Mouse (Mus musculus): ENCODE data around the gene Fubp3. TPM values are rescaled to one million over a fixed set of nuclear protein-coding genes. Genes with fewer than 3 reads are reported as not detected.
"Not testable (repeated sequence)": the region's sequence is repeated elsewhere in the genome, so short reads cannot be mapped to it uniquely, and the experiment has no call there.

Gene Fubp3
- polyA plus RNA-seq, 1 experiment = 20.4 TPM

GRCm38 (mm10) chr2:31537054-31537453 lies 35.4 kb upstream of the Fubp3 start:
- H3K4me3 ChIP-seq = no peak overlapping the region
- H3K27me3 ChIP-seq (ENCODE audit: control insufficient read depth, insufficient read depth, insufficient read length) = peaks cover 7% of the 10 kb centered on the region
- H3K79me2 ChIP-seq (ENCODE audit: control insufficient read depth, insufficient read depth) = no peaks in the 10 kb centered on the region
- TF ChIP-seq POLR2A (IDR thresholded peaks at IDR 0.05; ENCODE audit: insufficient read length, low read depth) = no peak
- TF ChIP-seq MYOD1 (IDR thresholded peaks at IDR 0.05; ENCODE audit: control insufficient read depth in 1 of 3, insufficient read length in 2 of 3, low read depth in 2 of 3) = peak in 1 of 3 experiments; percentile 54
- TF ChIP-seq MYOG (IDR thresholded peaks at IDR 0.05; ENCODE audit: control insufficient read depth in 1 of 3, insufficient read depth in 1 of 3, insufficient read length in 2 of 3, low read depth in 2 of 3) = peak; percentile 6 to 60 (median 36)
- no peaks in the 10 kb centered on the region for H3K36me3 ChIP-seq (ENCODE audit: control insufficient read depth, insufficient read depth)
- H3ac ChIP-seq (ENCODE audit: control insufficient read depth, insufficient read length) = no peak overlapping the region
- H3K4me2 ChIP-seq (ENCODE audit: low read depth) = peak overlapping the region; percentile 13

GRCm38 (mm10) chr2:31538745-31539144 lies 33.7 kb upstream of the Fubp3 start:
- TF ChIP-seq MAX (IDR thresholded peaks at IDR 0.05; ENCODE audit: low read depth) = no peak
- no peak for TF ChIP-seq E2F4 (IDR thresholded peaks at IDR 0.05; ENCODE audit: insufficient read depth)
- TF ChIP-seq POLR2AphosphoS2 (IDR thresholded peaks at IDR 0.05; ENCODE audit: insufficient read length, low read depth) = no peak
- no peak for TF ChIP-seq SRF (IDR thresholded peaks at IDR 0.05; ENCODE audit: control insufficient read depth, insufficient read length, low read depth)
- TF ChIP-seq MYOG (IDR thresholded peaks at IDR 0.05; ENCODE audit: control insufficient read depth in 1 of 3, insufficient read depth in 1 of 3, insufficient read length in 2 of 3, low read depth in 2 of 3) = peak in 1 of 3 experiments; percentile 82
- no peak for TF ChIP-seq CEBPB (IDR thresholded peaks at IDR 0.05; ENCODE audit: insufficient read depth, poor library complexity, severe bottlenecking)
- peak in 2 of 3 experiments; percentile 12 to 87 for TF ChIP-seq MYOD1 (IDR thresholded peaks at IDR 0.05; ENCODE audit: control insufficient read depth in 1 of 3, insufficient read length in 2 of 3, low read depth in 2 of 3)
- TF ChIP-seq POLR2A (IDR thresholded peaks at IDR 0.05; ENCODE audit: insufficient read length, low read depth) = no peak
- H3K79me2 ChIP-seq (ENCODE audit: control insufficient read depth, insufficient read depth) = no peaks in the 10 kb centered on the region
- no peaks in the 10 kb centered on the region for H3K36me3 ChIP-seq (ENCODE audit: control insufficient read depth, insufficient read depth)
- no peak overlapping the region for H3ac ChIP-seq (ENCODE audit: control insufficient read depth, insufficient read length)
- H3K4me3 ChIP-seq = no peak overlapping the region
- H3K27me3 ChIP-seq (ENCODE audit: control insufficient read depth, insufficient read depth, insufficient read length) = peaks cover 8% of the 10 kb centered on the region
- H3K4me2 ChIP-seq (ENCODE audit: low read depth) = no peak overlapping the region

GRCm38 (mm10) chr2:31541581-31541980 lies 30.9 kb upstream of the Fubp3 start:
- H3K36me3 ChIP-seq (ENCODE audit: control insufficient read depth, insufficient read depth) = no peaks in the 10 kb centered on the region
- TF ChIP-seq REST (IDR thresholded peaks at IDR 0.05; ENCODE audit: insufficient read depth, insufficient read length) (no peak), CEBPB (IDR thresholded peaks at IDR 0.05; ENCODE audit: insufficient read depth, poor library complexity, severe bottlenecking) (no peak), POLR2A (IDR thresholded peaks at IDR 0.05; ENCODE audit: insufficient read length, low read depth) (no peak), USF1 (IDR thresholded peaks at IDR 0.05; ENCODE audit: low read depth) (peak; percentile 27), MYOG (IDR thresholded peaks at IDR 0.05; ENCODE audit: control insufficient read depth in 1 of 3, insufficient read depth in 1 of 3, insufficient read length in 2 of 3, low read depth in 2 of 3) (no peak), MYOD1 (IDR thresholded peaks at IDR 0.05; ENCODE audit: control insufficient read depth in 1 of 3, insufficient read length in 2 of 3, low read depth in 2 of 3) (peak in 1 of 3 experiments; percentile 18)
- no peak overlapping the region for H3K4me2 ChIP-seq (ENCODE audit: low read depth)
- peaks cover 25% of the 10 kb centered on the region for H3K27me3 ChIP-seq (ENCODE audit: control insufficient read depth, insufficient read depth, insufficient read length)
- H3K79me2 ChIP-seq (ENCODE audit: control insufficient read depth, insufficient read depth) = no peaks in the 10 kb centered on the region
- H3ac ChIP-seq (ENCODE audit: control insufficient read depth, insufficient read length) = no peak overlapping the region
- no peak overlapping the region for H3K4me3 ChIP-seq

- Histone ChIP-seq H3K4me3 (no peak overlapping the region), H3K27me3 (ENCODE audit: control insufficient read depth, insufficient read depth, insufficient read length) (peaks cover 26% of the 10 kb centered on the region), H3K36me3 (ENCODE audit: control insufficient read depth, insufficient read depth) (no peaks in the 10 kb centered on the region), H3K79me2 (ENCODE audit: control insufficient read depth, insufficient read depth) (no peaks in the 10 kb centered on the region), H3ac (ENCODE audit: control insufficient read depth, insufficient read length) (no peak overlapping the region), H3K4me2 (ENCODE audit: low read depth) (no peak overlapping the region)
- no peak for TF ChIP-seq REST (IDR thresholded peaks at IDR 0.05; ENCODE audit: insufficient read depth, insufficient read length)
- no peak for TF ChIP-seq E2F4 (IDR thresholded peaks at IDR 0.05; ENCODE audit: insufficient read depth)
- no peak for TF ChIP-seq MAX (IDR thresholded peaks at IDR 0.05; ENCODE audit: low read depth)
- TF ChIP-seq POLR2AphosphoS2 (IDR thresholded peaks at IDR 0.05; ENCODE audit: insufficient read length, low read depth) = no peak
- TF ChIP-seq SRF (IDR thresholded peaks at IDR 0.05; ENCODE audit: control insufficient read depth, insufficient read length, low read depth) = no peak
- no peak for TF ChIP-seq MYOD1 (IDR thresholded peaks at IDR 0.05; ENCODE audit: control insufficient read depth in 1 of 3, insufficient read length in 2 of 3, low read depth in 2 of 3)
- no peak for TF ChIP-seq USF1 (IDR thresholded peaks at IDR 0.05; ENCODE audit: low read depth)
- TF ChIP-seq TCF12 (IDR thresholded peaks at IDR 0.05; ENCODE audit: insufficient read depth, poor library complexity, severe bottlenecking) = no peak
- no peak for TF ChIP-seq CEBPB (IDR thresholded peaks at IDR 0.05; ENCODE audit: insufficient read depth, poor library complexity, severe bottlenecking)
- TF ChIP-seq MYOG (IDR thresholded peaks at IDR 0.05; ENCODE audit: control insufficient read depth in 1 of 3, insufficient read depth in 1 of 3, insufficient read length in 2 of 3, low read depth in 2 of 3) = no peak
- no peak for TF ChIP-seq TCF3 (IDR thresholded peaks at IDR 0.05; ENCODE audit: insufficient read length, low read depth)
- no peak for TF ChIP-seq POLR2A (IDR thresholded peaks at IDR 0.05; ENCODE audit: insufficient read length, low read depth)
These were observed 24.7 kb upstream of the Fubp3 start for GRCm38 (mm10) chr2:31547726-31548125.

- H3K36me3 ChIP-seq (ENCODE audit: control insufficient read depth, insufficient read depth) = no peaks in the 10 kb centered on the region
- H3K79me2 ChIP-seq (ENCODE audit: control insufficient read depth, insufficient read depth) = no peaks in the 10 kb centered on the region
- no peak overlapping the region for H3K4me3 ChIP-seq
- H3K4me2 ChIP-seq (ENCODE audit: low read depth) = peak overlapping the region; percentile 30
- H3ac ChIP-seq (ENCODE audit: control insufficient read depth, insufficient read length) = no peak overlapping the region
- TF ChIP-seq USF1 (IDR thresholded peaks at IDR 0.05; ENCODE audit: low read depth) (peak; percentile 84), REST (IDR thresholded peaks at IDR 0.05; ENCODE audit: insufficient read depth, insufficient read length) (no peak)
- H3K27me3 ChIP-seq (ENCODE audit: control insufficient read depth, insufficient read depth, insufficient read length) = peaks cover 13% of the 10 kb centered on the region
These were observed 21.9 kb upstream of the Fubp3 start for GRCm38 (mm10) chr2:31550503-31550902.

- H3K4me3 ChIP-seq; H3ac ChIP-seq (ENCODE audit: control insufficient read depth, insufficient read length); H3K4me2 ChIP-seq (ENCODE audit: low read depth); H3K36me3 ChIP-seq (ENCODE audit: control insufficient read depth, insufficient read depth); H3K27me3 ChIP-seq (ENCODE audit: control insufficient read depth, insufficient read depth, insufficient read length); H3K79me2 ChIP-seq (ENCODE audit: control insufficient read depth, insufficient read depth): not testable (repeated sequence)
These were observed 21.1 kb upstream of the Fubp3 start for GRCm38 (mm10) chr2:31551351-31551750.
